Mouse (Mus musculus): ENCODE data around the gene Defb7. TPM values are rescaled to one million over a fixed set of nuclear protein-coding genes. Genes with fewer than 3 reads are reported as not detected.

Gene Defb7
- not detected in 2 replicates for polyA plus RNA-seq (2012; rRNA removed)

DNA sequence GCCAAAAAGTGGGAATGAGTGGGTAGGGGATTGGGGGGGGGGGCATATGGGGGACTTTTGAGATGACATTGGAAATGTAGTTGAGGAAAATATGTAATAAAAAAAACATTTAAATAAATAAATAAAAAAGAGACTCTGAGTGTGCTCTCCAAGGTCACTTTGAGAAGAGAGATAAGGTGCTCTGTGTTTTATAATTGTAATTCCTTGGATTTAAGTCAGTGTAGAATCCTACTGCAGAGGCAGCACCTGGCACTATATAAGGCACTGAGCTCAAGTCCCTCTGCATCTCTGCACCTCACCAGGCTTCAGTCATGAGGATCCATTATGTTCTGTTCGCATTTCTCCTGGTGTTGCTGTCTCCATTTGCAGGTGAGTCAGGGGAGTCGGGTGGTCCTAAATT is at the start of gene Defb7:
Defb7 (plus strand) TSS at position 301 of the 400 bp plus-strand sequence.
- H3K36me3 ChIP-seq (ENCODE audit: control insufficient read depth, insufficient read depth, low read length), result no peaks in the 10 kb centered on the region
- 95% methylated on average over 2 of the region's 2 CpGs for WGBS
- H3K4me3 ChIP-seq (ENCODE audit: control insufficient read depth, insufficient read depth, low read length), result no peak within 1 kb of the TSS
- TF ChIP-seq CTCF (IDR thresholded peaks at IDR 0.05; ENCODE audit: borderline replicate concordance, control insufficient read depth, extremely low read depth, insufficient read depth, low read length, poor library complexity) (no peak), POLR2A (IDR thresholded peaks at IDR 0.05; ENCODE audit: control insufficient read depth, extremely low read depth, insufficient read depth, low read length, poor library complexity) (no peak)
- no peaks in the 10 kb centered on the region for H3K27me3 ChIP-seq (ENCODE audit: control insufficient read depth, insufficient read depth, low read length)
- no peak within 1 kb of the TSS for H3K27ac ChIP-seq (ENCODE audit: control insufficient read depth, insufficient read depth, low read length)
- no peak for DNase-seq
- H3K4me1 ChIP-seq (replicated peaks; ENCODE audit: control insufficient read depth, insufficient read depth, low read length), result no peaks in the 10 kb centered on the region

DNA sequence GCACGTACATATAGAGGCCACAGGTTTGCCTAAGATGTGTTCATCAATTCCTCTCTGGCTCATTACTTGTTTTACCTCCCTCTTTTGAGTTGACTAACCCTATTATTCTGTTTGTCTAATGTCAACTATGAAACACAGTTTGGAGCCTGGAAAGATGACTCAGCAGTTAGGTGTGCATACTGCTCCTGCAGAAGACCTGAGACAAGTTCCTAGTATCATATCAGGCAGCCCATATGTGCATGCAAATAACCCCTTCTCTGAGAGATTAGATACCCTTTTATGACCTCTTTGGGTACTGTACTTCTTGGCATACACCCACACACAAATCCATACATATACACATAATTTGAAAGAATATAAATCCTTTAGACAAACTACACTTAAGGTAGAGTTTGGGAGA is 48.5 kb upstream of the Defb7 start:
- no peak overlapping the region for H3K4me3 ChIP-seq (ENCODE audit: control insufficient read depth, insufficient read depth, low read length)
- no peaks in the 10 kb centered on the region for H3K27me3 ChIP-seq (ENCODE audit: control insufficient read depth, insufficient read depth, low read length)
- no peaks in the 10 kb centered on the region for H3K4me1 ChIP-seq (replicated peaks; ENCODE audit: control insufficient read depth, insufficient read depth, low read length)
- no peak for DNase-seq
- TF ChIP-seq POLR2A (IDR thresholded peaks at IDR 0.05; ENCODE audit: control insufficient read depth, extremely low read depth, insufficient read depth, low read length, poor library complexity) (no peak), CTCF (IDR thresholded peaks at IDR 0.05; ENCODE audit: borderline replicate concordance, control insufficient read depth, extremely low read depth, insufficient read depth, low read length, poor library complexity) (no peak)
- H3K27ac ChIP-seq (ENCODE audit: control insufficient read depth, insufficient read depth, low read length), result no peak overlapping the region
- no peaks in the 10 kb centered on the region for H3K36me3 ChIP-seq (ENCODE audit: control insufficient read depth, insufficient read depth, low read length)
- 84% methylated on average over 1 of the region's 1 CpGs for WGBS

DNA sequence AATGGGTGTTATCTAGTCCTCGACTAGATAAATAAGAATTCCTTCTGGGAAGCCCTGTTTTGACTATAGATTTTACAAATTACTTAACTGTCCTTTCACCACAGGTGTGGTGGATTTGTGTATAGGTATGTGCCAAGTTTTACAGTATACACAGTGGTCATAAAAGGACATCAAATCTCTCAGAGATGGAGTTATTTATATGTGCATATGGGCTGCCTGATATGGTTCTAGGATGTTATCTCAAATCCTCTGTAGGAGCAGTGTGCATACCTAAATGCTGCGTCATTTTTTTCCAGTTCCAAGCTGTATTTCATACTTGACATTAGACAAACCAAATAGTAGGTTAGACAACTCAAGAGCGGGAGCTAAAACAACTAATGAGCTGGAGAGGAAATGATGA is 33.5 kb upstream of the Defb7 start:
- H3K27me3 ChIP-seq (ENCODE audit: control insufficient read depth, insufficient read depth, low read length), result no peaks in the 10 kb centered on the region
- no peak for DNase-seq
- H3K27ac ChIP-seq (ENCODE audit: control insufficient read depth, insufficient read depth, low read length), result no peak overlapping the region
- no peaks in the 10 kb centered on the region for H3K36me3 ChIP-seq (ENCODE audit: control insufficient read depth, insufficient read depth, low read length)
- WGBS, result 74% methylated on average over 3 of the region's 3 CpGs
- H3K4me1 ChIP-seq (replicated peaks; ENCODE audit: control insufficient read depth, insufficient read depth, low read length), result no peaks in the 10 kb centered on the region
- H3K4me3 ChIP-seq (ENCODE audit: control insufficient read depth, insufficient read depth, low read length), result no peak overlapping the region
- TF ChIP-seq CTCF (IDR thresholded peaks at IDR 0.05; ENCODE audit: borderline replicate concordance, control insufficient read depth, extremely low read depth, insufficient read depth, low read length, poor library complexity) (no peak), POLR2A (IDR thresholded peaks at IDR 0.05; ENCODE audit: control insufficient read depth, extremely low read depth, insufficient read depth, low read length, poor library complexity) (no peak)

DNA sequence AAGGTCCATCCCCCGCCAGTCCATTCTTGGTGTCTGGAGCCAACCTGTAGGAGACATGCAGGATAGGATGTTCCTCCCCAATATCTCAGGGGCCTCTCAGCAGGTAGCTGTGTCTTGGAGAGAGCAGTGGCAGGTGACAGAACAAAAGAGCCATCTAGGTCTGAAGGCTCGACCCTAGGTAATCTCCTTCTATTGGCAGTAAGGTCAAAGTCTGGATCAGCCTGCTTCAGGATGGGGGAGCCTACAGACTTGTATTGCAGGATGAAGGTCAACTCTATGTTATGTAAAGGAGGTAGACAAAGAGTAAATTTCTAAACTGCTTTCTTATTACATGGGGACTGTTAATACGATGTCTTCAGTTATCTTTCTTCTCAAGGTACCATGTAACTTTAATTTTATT is 25.9 kb upstream of the Defb7 start:
- H3K27ac ChIP-seq (ENCODE audit: control insufficient read depth, insufficient read depth, low read length), result no peak overlapping the region
- H3K4me3 ChIP-seq (ENCODE audit: control insufficient read depth, insufficient read depth, low read length), result no peak overlapping the region
- H3K27me3 ChIP-seq (ENCODE audit: control insufficient read depth, insufficient read depth, low read length), result no peaks in the 10 kb centered on the region
- no peaks in the 10 kb centered on the region for H3K4me1 ChIP-seq (replicated peaks; ENCODE audit: control insufficient read depth, insufficient read depth, low read length)
- TF ChIP-seq CTCF (IDR thresholded peaks at IDR 0.05; ENCODE audit: borderline replicate concordance, control insufficient read depth, extremely low read depth, insufficient read depth, low read length, poor library complexity) (no peak), POLR2A (IDR thresholded peaks at IDR 0.05; ENCODE audit: control insufficient read depth, extremely low read depth, insufficient read depth, low read length, poor library complexity) (no peak)
- DNase-seq, result no peak
- 90% methylated on average over 3 of the region's 3 CpGs for WGBS
- H3K36me3 ChIP-seq (ENCODE audit: control insufficient read depth, insufficient read depth, low read length), result no peaks in the 10 kb centered on the region

DNA sequence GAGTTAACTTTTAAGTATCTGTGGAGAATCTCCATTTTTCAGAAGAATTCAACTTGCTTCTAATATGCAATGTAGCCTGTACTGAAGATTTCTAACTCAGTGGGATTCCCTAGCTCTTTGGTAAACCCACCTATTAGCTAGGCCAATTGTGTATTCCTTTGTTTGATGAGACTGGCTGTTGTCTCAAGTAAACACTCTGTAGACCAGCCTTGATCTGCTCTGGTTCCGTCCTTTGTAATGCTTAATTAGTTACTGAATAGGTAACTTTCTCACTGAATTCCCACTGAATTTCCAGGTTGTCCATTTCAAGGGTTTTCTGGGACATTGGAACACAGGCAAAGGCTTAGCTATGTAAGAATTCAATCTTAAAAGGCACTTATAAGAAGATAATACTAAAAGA is 5.6 kb downstream of the Defb7 start:
- H3K4me3 ChIP-seq (ENCODE audit: control insufficient read depth, insufficient read depth, low read length), result no peak overlapping the region
- no peaks in the 10 kb centered on the region for H3K27me3 ChIP-seq (ENCODE audit: control insufficient read depth, insufficient read depth, low read length)
- H3K27ac ChIP-seq (ENCODE audit: control insufficient read depth, insufficient read depth, low read length), result no peak overlapping the region
- no peak for DNase-seq
- TF ChIP-seq CTCF (IDR thresholded peaks at IDR 0.05; ENCODE audit: borderline replicate concordance, control insufficient read depth, extremely low read depth, insufficient read depth, low read length, poor library complexity) (no peak), POLR2A (IDR thresholded peaks at IDR 0.05; ENCODE audit: control insufficient read depth, extremely low read depth, insufficient read depth, low read length, poor library complexity) (no peak)
- H3K4me1 ChIP-seq (replicated peaks; ENCODE audit: control insufficient read depth, insufficient read depth, low read length), result no peaks in the 10 kb centered on the region
- H3K36me3 ChIP-seq (ENCODE audit: control insufficient read depth, insufficient read depth, low read length), result no peaks in the 10 kb centered on the region
- WGBS, result 76% methylated on average over 1 of the region's 1 CpGs

DNA sequence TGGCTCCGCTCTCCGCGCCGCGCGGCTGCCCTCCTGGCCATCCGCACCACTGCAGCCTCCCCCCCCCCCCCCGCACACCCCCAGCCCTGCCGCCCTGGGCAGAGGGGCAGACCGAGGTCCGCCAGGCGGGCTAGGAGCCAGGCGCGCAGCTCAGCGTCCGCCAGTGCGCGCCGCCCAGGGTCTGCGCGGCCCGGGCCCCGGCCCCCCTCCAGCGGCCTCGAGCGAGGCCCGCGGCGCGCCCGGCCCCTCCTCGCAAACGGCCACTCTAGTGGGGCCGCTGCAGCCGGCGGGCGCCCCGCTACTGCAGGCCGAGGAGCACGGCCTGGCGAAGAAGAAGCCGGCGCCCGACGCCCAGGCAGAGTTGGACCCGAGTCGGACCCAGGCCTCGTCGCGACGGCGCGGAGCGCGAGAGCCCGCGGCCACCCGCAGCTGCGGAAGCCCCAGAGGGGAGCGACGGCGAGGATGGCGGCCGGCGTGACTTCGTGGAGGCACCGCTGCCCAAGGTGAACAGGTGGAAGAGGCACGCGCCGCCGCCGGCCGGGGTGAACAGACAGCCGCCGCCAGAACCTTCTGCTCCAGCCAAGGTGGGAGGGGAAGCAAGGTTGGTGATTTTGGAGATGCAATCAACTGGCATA is 40.4 kb downstream of the Defb7 start:
- no peaks in the 10 kb centered on the region for H3K4me1 ChIP-seq (replicated peaks; ENCODE audit: control insufficient read depth, insufficient read depth, low read length)
- no peak for TF ChIP-seq CTCF (IDR thresholded peaks at IDR 0.05; ENCODE audit: borderline replicate concordance, control insufficient read depth, extremely low read depth, insufficient read depth, low read length, poor library complexity)
- no peak for TF ChIP-seq POLR2A (IDR thresholded peaks at IDR 0.05; ENCODE audit: control insufficient read depth, extremely low read depth, insufficient read depth, low read length, poor library complexity)
- no peak for DNase-seq
- H3K4me3 ChIP-seq (ENCODE audit: control insufficient read depth, insufficient read depth, low read length), result no peak overlapping the region
- no peaks in the 10 kb centered on the region for H3K36me3 ChIP-seq (ENCODE audit: control insufficient read depth, insufficient read depth, low read length)
- H3K27me3 ChIP-seq (ENCODE audit: control insufficient read depth, insufficient read depth, low read length), result no peaks in the 10 kb centered on the region
- 23% methylated on average over 73 of the region's 75 CpGs for WGBS
- no peak overlapping the region for H3K27ac ChIP-seq (ENCODE audit: control insufficient read depth, insufficient read depth, low read length)

DNA sequence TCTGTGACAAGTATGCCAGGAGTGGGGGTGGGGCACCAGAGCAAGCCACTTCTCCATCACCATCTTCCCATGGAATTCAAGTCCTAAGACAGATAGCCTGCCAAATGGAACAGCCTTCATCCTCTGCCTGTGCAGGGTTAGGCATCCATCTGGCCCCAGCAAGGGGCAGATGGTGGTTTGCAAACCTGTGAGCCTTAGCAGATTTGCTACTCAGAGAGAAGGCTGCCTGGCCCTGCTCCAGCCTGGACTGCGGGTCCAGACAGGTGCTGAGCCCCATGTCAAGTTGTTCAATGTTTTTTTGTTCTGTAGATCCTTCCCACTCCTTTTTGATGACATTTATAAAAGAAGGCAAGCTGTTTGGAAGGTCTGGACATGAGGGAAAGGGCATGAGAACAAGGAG is 45.5 kb downstream of the Defb7 start:
- DNase-seq, result no peak
- Histone ChIP-seq H3K27ac (ENCODE audit: control insufficient read depth, insufficient read depth, low read length) (no peak overlapping the region), H3K4me3 (ENCODE audit: control insufficient read depth, insufficient read depth, low read length) (no peak overlapping the region), H3K4me1 (replicated peaks; ENCODE audit: control insufficient read depth, insufficient read depth, low read length) (no peaks in the 10 kb centered on the region), H3K27me3 (ENCODE audit: control insufficient read depth, insufficient read depth, low read length) (no peaks in the 10 kb centered on the region), H3K36me3 (ENCODE audit: control insufficient read depth, insufficient read depth, low read length) (no peaks in the 10 kb centered on the region)
- 74% methylated on average over 1 of the region's 1 CpGs for WGBS
- no peak for TF ChIP-seq POLR2A (IDR thresholded peaks at IDR 0.05; ENCODE audit: control insufficient read depth, extremely low read depth, insufficient read depth, low read length, poor library complexity)
- no peak for TF ChIP-seq CTCF (IDR thresholded peaks at IDR 0.05; ENCODE audit: borderline replicate concordance, control insufficient read depth, extremely low read depth, insufficient read depth, low read length, poor library complexity)

Other genes starting within 250 kb of the Defb7 start
- gene Defb5, start 247.5 kb upstream of the Defb7 start, polyA plus RNA-seq (2012; rRNA removed), result not detected in 2 replicates
- not detected in 2 replicates for gene Defb3, start 201.7 kb upstream of the Defb7 start, polyA plus RNA-seq (2012; rRNA removed)
- gene Defb8, start 47.5 kb upstream of the Defb7 start, polyA plus RNA-seq (2012; rRNA removed), result not detected in 2 replicates
- not detected in 2 replicates for gene 4930467E23Rik, start 234.5 kb downstream of the Defb7 start, polyA plus RNA-seq (2012; rRNA removed)